Mouse (Mus musculus) liver, embryonic 14.5 days (tissue): ENCODE data around the gene Dao. TPM values are rescaled to one million over a fixed set of nuclear protein-coding genes. Genes with fewer than 3 reads are reported as not detected.

Experiments used
- ATAC-seq: fragments of 200-750 bp; cut with Nextera tagmentation; 2 replicates; pipeline ENCODE4 v1.8.0; 2017; ENCODE audit warnings: moderate number of reproducible peaks, mild to moderate bottlenecking, moderate library complexity; ENCODE audit not compliant: insufficient read depth
- DNase-seq, 3 experiments: peaks; one replicate each; pipeline ENCODE4 v3.0.0-alpha.2; 2012 to 2013; ENCODE audit warnings: low read depth in 3 of 3, low spot score in 3 of 3
- H3K27ac ChIP-seq: fragments of 300-500 bp; sonication (generic); 2 replicates; pipeline ENCODE4 v1.5.1; 2014; ENCODE audit warnings: moderate library complexity, mild to moderate bottlenecking, control low read depth, inconsistent platforms
- H3K27me3 ChIP-seq: fragments of 300-500 bp; sonication (generic); 2 replicates; pipeline ENCODE4 v1.6.1; 2014; ENCODE audit warnings: mild to moderate bottlenecking, low read length, moderate library complexity; ENCODE audit not compliant: control insufficient read depth, insufficient read depth
- H3K36me3 ChIP-seq: fragments of 300-500 bp; sonication (generic); replicated peaks from 2 replicates; pipeline ENCODE4 v1.6.1; 2014; ENCODE audit warnings: low read depth; ENCODE audit not compliant: control insufficient read depth, insufficient read depth
- H3K4me1 ChIP-seq, 2 experiments: fragments of 200-500 bp in 1 of 2; fragments of 300-500 bp in 1 of 2; sonication (generic) in 1 of 2; replicated peaks; 2 replicates each; pipeline ENCODE4 v1.6.1; 2012 to 2014; ENCODE audit warnings: antibody characterized with exemption in 1 of 2, inconsistent platforms in 1 of 2, low read length in 1 of 2; ENCODE audit not compliant: control insufficient read depth in 2 of 2, insufficient read depth in 2 of 2
- H3K4me2 ChIP-seq: fragments of 300-500 bp; sonication (generic); 2 replicates; pipeline ENCODE4 v1.6.1; 2014; ENCODE audit warnings: low read depth, mild to moderate bottlenecking, control low read depth, moderate library complexity
- H3K4me3 ChIP-seq, 2 experiments: fragments of 200-500 bp in 1 of 2; fragments of 300-500 bp in 1 of 2; sonication (generic) in 1 of 2; 2 replicates each; pipeline ENCODE4 v1.5.1; 2012 to 2014; ENCODE audit warnings: low read depth in 2 of 2, low read length in 2 of 2, mild to moderate bottlenecking in 2 of 2, control low read depth in 1 of 2, inconsistent platforms in 1 of 2, moderate library complexity in 1 of 2; ENCODE audit not compliant: insufficient read depth in 1 of 2
- H3K9ac ChIP-seq: fragments of 300-500 bp; sonication (generic); replicated peaks from 2 replicates; pipeline ENCODE4 v1.6.1; 2014; ENCODE audit warnings: mild to moderate bottlenecking, control low read depth, moderate library complexity
- H3K9me3 ChIP-seq: fragments of 300-500 bp; sonication (generic); 2 replicates; pipeline ENCODE4 v1.6.1; 2016; ENCODE audit warnings: low read length, mixed read lengths; ENCODE audit not compliant: control insufficient read depth
- CTCF ChIP-seq: IDR thresholded peaks from 2 replicates; pipeline ENCODE4 v1.5.1; 2016; ENCODE audit warnings: antibody characterized with exemption, low read depth, control low read depth
- EP300 ChIP-seq: IDR thresholded peaks from 2 replicates; pipeline ENCODE4 v1.6.1; 2016; ENCODE audit warnings: antibody characterized with exemption, low read depth
- WGBS: fragments of 180-500 bp; shearing (Covaris S2); extraction: QIAGEN DNeasy Blood & Tissue Kit; methylation state at CpG from one replicate; pipeline ENCODE4 v1.1.7; 2014; ENCODE audit not compliant: insufficient replicate concordance; 5-methylcytosine and 5-hydroxymethylcytosine counted together
- polyA plus RNA-seq, 2 experiments: library from polyadenylated mRNA; depleted of rRNA in 1 of 2; stranded (reverse) in 1 of 2; unstranded in 1 of 2; fragments of >200 nt; fragmentation: Nextera tagmentation in 1 of 2; extraction: Ambion mirVana in 1 of 2; gene quantifications; 2 replicates each; pipeline versions ENCODE4 v1.2.1 to v1.2.3; 2012 to 2014

The Dao gene
- polyA plus RNA-seq, 2 experiments = not detected

GRCm38 (mm10) chr5:114063958-114064357 is 60.5 kb downstream of the Dao start:
- no peak overlapping the region for H3K4me3 ChIP-seq
- H3K4me2 ChIP-seq = no peak overlapping the region
- TF ChIP-seq CTCF = no peak
- no peak for TF ChIP-seq EP300
- DNase-seq (no peak), ATAC-seq (no peak)
- no peaks in the 10 kb centered on the region for H3K9me3 ChIP-seq
- no peaks in the 10 kb centered on the region for H3K4me1 ChIP-seq
- H3K27ac ChIP-seq = no peak overlapping the region
- no peak overlapping the region for H3K9ac ChIP-seq
- no peaks in the 10 kb centered on the region for H3K36me3 ChIP-seq
- WGBS = 50% methylated on average over 4 of the region's 4 CpGs
- H3K27me3 ChIP-seq = no peaks in the 10 kb centered on the region

GRCm38 (mm10) chr5:114065161-114065560 is 61.7 kb downstream of the Dao start, which contains the start of gene Usp30:
Gene Usp30, plus strand, starts transcription at chr5:114065461.
- Histone ChIP-seq H3K9ac (no peak within 1 kb of the TSS), H3K4me3 (no peak within 1 kb of the TSS), H3K27me3 (no peaks in the 10 kb centered on the region), H3K4me2 (no peak within 1 kb of the TSS), H3K27ac (no peak within 1 kb of the TSS), H3K9me3 (no peaks in the 10 kb centered on the region), H3K36me3 (no peaks in the 10 kb centered on the region), H3K4me1 (no peaks in the 10 kb centered on the region)
- TF ChIP-seq EP300 (no peak), CTCF (no peak)
- DNase-seq = no peak
- ATAC-seq = no peak
- WGBS = 84% methylated on average over 6 of the region's 6 CpGs

- no peak for ATAC-seq
- Histone ChIP-seq H3K4me1 (no peaks in the 10 kb centered on the region), H3K4me3 (no peak overlapping the region), H3K9ac (no peak overlapping the region), H3K36me3 (no peaks in the 10 kb centered on the region), H3K4me2 (no peak overlapping the region), H3K27me3 (no peaks in the 10 kb centered on the region), H3K27ac (no peak overlapping the region), H3K9me3 (no peaks in the 10 kb centered on the region)
- TF ChIP-seq EP300 (no peak), CTCF (no peak)
- no peak for DNase-seq
- WGBS = 39% methylated on average over 6 of the region's 6 CpGs
Observed at GRCm38 (mm10) chr5:114066601-114067000, 63.1 kb downstream of the Dao start.

GRCm38 (mm10) chr5:114067543-114067942 is 64.0 kb downstream of the Dao start:
- ATAC-seq (no peak), DNase-seq (no peak)
- Histone ChIP-seq H3K4me2 (no peak overlapping the region), H3K36me3 (no peaks in the 10 kb centered on the region), H3K9ac (no peak overlapping the region), H3K27ac (no peak overlapping the region), H3K9me3 (no peaks in the 10 kb centered on the region), H3K27me3 (no peaks in the 10 kb centered on the region), H3K4me1 (no peaks in the 10 kb centered on the region), H3K4me3 (no peak overlapping the region)
- TF ChIP-seq EP300 = no peak
- no peak for TF ChIP-seq CTCF
- 60% methylated on average over 9 of the region's 9 CpGs for WGBS

- Histone ChIP-seq H3K36me3 (no peaks in the 10 kb centered on the region), H3K4me1 (no peaks in the 10 kb centered on the region), H3K27me3 (no peaks in the 10 kb centered on the region), H3K9ac (no peak overlapping the region), H3K27ac (no peak overlapping the region), H3K9me3 (no peaks in the 10 kb centered on the region), H3K4me3 (no peak overlapping the region), H3K4me2 (no peak overlapping the region)
- TF ChIP-seq CTCF (no peak), EP300 (no peak)
- 55% methylated on average over 9 of the region's 9 CpGs for WGBS
- DNase-seq = no peak
- ATAC-seq = no peak
Observed at GRCm38 (mm10) chr5:114067982-114068381, 64.5 kb downstream of the Dao start.

GRCm38 (mm10) chr5:114070858-114071257 is 67.4 kb downstream of the Dao start:
- Histone ChIP-seq H3K36me3 (no peaks in the 10 kb centered on the region), H3K4me2 (no peak overlapping the region), H3K4me3 (no peak overlapping the region), H3K9ac (no peak overlapping the region), H3K27ac (no peak overlapping the region), H3K27me3 (no peaks in the 10 kb centered on the region), H3K4me1 (no peaks in the 10 kb centered on the region), H3K9me3 (no peaks in the 10 kb centered on the region)
- TF ChIP-seq EP300 (no peak), CTCF (peak; percentile 48)
- ATAC-seq (no peak), DNase-seq (no peak)
- 67% methylated on average over 4 of the region's 4 CpGs for WGBS
